Mouse (Mus musculus) CD4-positive, CD25-positive, alpha-beta regulatory T cell, adult 2 months (primary cell): Measurements from ENCODE around the gene Tex45.

Experiments used
- DNase-seq: peaks from one replicate; pipeline ENCODE4 v3.0.0-alpha.2; 2012; ENCODE audit warnings: low read depth, low spot score

The Tex45 gene

DNA sequence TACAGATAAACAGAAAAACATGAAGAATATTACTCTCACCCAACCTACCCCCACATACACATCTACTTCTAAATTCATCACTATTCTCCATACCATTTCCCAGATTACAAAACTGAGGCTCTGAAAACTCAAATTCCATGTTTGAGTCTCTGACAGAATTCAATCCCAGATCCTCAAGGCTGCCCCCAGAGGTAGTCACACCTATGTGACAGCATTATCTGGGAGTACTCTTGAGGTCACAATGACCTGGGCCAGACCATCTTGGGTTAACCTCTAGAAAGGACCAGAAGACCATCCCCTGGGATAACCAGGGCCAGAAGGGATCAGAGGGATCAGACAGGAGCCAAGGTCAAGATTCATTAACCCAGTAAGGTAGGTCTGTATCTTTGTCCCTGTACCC is at the start of gene Tex45:
TSS of gene Tex45 (plus strand) at position 301 of the 400 bp plus-strand sequence.
- no peak for DNase-seq

DNA sequence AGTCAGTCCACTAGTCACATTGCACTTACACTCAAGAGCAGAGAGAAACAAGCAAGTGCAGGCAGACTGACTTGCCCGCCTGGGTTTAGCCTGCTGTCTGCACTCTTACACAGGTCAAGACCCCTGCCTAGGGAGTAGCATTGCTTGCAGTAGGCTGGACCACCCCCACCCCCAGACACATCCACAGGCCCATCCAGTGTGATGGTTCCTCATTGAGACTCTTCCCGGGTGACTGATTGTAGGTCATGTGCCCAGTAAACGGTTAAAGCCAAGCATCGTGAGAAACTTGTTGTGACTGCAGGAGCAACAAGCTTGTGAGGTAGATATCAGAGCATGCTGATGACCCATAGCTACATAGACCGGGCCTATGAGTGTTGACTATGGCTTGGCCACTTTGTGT is 49.2 kb upstream of the Tex45 start:
- DNase-seq: no peak

DNA sequence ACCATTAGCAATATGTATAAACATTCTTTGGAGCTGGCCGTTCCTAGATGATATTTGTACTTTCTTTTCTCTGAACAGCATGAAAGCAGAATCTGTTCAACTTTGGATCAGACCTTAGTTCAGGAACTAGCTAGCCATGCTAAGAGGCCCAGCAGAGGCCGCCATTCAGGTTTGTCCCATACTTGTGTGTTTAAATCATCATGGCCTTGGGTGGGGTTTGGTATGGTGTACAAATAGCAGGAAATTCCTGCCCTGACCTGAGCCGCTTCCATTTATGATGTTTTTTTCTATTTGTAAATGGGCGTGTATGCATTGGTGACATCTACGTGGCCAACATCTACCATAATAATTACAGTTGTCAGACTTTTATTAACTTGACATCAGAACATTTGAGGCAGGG is 45.4 kb upstream of the Tex45 start:
- no peak for DNase-seq

DNA sequence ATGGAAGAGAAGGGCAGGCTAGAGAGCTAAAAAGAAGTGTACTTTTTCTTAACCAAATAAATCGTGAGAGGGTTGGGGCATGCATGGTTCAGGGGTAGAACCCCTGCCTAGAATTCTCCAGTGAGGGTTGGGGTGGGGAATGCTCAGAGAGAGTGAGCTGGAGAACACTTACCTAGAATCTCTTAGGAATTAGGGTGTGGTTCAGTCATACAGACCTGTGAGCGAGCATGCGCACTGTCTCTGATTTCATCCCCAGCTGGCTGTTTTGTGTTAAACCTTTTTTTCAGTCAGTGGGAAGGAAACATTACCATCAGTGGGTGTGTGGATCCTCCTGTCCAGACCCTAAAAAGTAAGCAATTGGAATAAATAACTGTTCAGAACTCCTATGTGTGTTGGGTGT is 44.5 kb upstream of the Tex45 start:
- DNase-seq: no peak

DNA sequence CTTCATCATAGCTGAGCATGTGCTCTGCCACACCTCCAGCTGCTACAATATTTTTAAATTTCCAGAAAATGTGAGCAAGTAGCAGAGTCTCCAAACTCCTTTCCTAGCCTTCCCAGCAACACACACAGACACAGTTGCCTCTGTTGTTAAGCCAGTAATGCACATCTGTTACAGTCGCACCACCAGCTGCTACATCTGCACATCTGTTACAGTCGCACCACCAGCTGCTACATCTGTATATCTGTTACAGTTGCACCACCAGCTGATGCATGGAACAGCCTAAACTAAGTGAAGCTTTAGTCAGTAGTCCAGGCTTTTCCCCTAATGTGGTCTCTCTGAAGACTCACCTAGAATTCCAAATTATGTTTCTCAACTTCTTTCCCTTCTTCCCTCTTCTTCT is 42.2 kb upstream of the Tex45 start:
- no peak for DNase-seq

DNA sequence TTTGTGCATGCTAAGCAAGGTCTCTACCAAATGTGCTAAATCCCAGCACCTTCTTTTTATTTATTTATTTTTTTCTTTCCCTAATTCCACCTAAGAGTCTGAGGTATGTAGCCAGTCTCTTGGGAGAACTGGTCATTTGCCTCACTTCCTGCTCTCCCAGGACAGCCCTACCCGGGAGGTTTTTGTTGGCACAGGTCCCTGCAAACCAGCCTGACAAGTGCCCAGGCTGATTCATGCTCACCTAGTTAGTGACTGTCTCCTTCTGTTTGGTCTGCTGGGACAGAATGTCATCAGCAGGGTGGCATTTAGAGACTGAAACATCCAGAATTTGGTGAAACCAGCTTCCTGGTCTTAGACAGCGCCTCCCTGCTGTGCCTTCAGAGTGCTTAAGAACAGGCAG is 40.7 kb upstream of the Tex45 start:
- DNase-seq: no peak

DNA sequence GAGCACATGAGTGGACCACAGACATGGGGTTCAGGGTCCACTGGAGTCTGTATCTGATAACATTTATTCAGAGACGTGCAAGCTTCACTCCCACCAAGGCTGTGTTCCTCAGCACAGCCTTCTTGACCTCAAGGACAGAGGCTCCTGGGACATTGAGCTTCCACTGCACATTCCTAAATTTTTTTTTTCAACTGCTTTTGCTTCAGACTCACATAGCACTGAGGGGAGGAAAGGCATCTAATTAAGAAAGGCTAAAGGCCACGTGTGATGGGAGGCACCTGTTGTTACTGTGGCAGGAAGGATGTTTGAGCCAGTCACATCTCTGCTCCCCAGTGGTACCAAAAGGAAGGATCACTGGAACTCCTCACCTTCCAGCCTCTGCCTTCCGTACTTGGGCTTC is 39.5 kb upstream of the Tex45 start:
- no peak for DNase-seq

DNA sequence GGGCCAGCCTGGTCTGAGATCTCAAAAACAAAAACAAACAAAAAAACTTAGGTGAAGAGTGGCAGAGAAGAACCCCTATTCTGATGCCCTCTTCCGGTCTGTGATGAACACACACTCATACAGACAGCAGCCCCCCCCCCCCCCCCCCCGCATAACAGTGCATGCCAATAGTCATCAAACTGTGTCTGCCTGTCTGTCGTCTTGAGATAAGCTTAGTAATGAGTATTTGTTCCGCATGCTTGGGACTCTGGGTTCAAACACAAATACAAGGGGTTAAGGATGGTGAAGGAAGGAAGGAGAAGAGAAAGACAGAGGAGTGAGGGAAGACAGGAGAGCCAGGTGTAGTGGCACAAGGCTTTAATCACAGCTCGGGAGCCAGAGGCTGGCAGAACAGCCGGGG is 34.2 kb upstream of the Tex45 start:
- no peak for DNase-seq

DNA sequence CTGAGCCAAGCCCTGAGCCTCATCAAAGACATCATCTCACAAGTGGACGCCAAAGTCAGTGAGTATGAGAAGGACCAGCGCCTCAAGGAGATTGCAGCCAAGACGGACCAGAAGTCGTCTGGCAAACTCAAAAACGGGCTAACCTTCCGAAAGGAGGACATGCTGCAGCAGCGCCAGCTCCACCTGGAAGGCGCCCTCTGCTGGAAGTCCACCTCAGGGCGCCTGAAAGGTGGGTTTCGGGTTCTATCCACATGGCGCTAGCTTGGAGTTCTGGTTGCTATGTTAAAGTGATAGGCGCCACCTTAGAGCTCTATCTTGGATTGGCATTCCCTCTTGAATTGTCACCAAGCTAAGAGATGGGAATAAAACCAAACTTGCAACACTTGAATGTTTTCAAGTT is 31.2 kb upstream of the Tex45 start:
- DNase-seq: peak; percentile 49

DNA sequence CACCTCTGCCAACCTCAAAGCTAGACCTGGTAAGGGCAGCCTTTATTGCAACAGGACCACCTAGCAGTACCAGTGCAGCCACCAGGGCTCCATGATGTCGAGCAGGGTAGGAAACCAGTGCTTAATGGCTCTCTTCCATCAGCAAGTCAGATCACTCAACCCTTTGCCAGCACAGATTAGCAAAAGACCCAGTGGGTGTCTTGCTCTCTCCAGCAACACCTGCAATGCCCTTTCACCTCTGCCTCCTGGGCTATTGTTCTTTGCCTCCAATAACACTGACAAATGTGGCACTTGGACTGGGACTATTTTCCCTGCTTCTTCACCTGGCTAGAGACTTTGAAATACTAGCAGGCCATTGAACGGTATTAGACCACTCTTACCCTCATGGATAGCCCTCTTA is 21.4 kb upstream of the Tex45 start:
- DNase-seq: no peak

DNA sequence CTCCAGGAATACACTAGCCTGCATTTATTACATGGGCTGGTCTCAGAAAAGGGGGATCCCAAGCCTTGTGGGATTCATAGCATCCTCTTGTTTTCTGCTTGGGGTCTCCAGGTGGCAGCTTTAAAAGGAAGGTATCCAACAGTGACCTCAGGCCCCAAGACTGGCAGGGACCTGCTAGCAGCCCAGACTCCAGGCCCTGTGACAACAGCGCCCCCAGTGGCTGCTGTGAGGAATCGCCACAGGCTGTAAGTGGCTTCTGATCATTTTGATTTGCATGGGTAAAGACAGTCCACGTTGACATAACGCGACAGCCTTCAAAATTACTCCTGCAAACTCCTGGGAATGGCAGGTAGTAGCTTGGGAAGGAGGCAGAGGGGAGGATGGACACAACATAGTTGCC is 20.0 kb upstream of the Tex45 start:
- peak; percentile 75 for DNase-seq

DNA sequence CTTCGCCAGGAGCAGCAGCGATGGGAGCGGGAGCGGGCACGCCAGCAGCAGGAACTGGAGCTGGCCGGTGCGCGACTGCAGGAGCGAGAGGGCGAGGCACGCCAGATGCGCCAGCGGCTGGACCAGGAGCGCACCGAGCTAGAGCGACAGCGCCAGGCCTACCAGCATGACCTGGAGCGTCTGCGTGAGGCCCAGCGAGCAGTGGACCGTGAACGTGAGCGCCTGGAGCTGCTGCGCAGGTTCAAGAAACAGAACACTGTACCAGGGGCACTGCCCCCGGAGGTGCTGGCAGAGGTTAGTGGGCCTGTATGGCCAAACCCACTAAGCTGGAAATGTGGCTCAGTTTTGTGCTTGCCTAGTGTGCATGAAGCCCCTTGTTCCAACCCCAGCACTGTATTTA is 18.7 kb upstream of the Tex45 start:
- DNase-seq: no peak

DNA sequence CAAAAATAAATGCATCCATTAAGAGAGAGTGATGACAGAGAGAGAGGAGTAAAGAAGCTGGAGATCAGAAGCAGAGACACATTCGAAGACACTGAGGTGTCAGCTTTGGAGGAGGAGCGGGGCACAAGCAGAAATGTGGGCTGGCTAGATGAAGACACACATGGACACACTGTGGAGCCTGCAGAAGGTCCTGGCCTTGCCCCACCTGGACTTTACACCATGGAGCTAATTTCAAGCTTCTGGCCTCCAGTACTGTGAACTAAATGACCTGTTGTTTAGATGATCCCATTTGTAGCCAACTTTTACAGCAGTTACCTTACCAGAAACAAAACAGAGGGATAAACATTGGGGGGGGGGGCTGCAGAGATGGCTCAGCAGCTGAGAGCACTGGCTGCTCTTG is 7.4 kb upstream of the Tex45 start:
- no peak for DNase-seq

DNA sequence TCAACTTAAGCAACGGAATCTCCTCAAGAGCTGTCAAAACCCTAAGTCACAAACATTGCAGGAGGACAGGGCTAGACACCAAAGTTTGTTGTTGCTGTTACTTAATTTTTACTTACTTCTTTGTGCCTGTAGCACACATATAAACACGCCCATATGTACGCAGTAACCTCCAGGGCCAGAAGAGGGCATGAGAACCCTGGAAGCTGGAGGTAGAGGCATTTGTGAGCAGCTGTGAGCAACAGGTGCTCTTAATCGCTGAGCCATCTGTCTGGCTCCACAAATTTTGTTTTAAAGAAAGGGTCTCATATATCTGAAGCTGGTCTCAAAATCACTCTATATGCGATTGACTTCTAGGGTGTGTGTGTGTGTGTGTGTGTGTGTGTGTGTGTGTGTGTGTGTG is 6.4 kb upstream of the Tex45 start:
- peak; percentile 67 for DNase-seq

DNA sequence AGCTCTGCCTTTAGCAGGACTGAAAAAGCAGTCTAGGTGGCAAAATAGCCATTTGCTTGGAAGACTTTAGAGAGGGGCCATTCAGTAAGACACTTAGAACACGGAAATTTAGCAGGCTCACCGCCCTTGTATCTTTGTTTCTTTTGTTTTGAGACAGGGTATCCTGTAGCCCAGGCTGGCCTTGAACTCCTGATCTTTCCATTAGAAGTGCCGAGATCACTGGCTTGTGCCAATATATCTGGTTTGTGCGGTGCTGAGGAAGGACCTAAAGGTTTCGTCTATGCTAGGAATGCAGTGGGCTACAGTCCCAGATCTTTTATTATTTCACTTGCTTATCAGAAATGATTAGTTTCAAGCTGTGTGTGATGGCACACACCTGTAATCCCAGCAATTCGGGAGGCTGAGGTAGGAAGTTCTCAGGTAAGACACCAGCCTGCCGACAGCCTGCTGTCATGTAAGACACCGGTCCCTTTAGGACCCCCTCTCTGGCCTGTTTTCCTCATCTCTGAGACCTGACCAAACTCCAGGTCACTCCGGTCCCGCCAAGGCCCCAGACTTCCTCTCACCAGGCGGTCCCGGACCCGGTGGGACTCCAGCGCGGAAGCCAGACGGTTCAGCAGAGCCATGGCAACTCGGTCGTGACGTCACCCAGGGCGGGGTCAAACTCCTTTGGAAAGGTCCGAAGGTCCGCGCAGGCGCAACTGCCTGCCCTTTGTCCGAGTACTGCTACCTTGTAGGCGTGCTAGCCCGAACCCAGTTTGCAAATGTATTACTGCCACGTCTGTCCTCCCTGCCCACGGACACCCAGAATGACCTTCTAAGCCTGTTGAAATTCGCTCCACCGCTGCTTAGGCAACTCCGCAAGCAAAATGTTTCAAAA is 3.4 kb upstream of the Tex45 start, which contains the start of gene Pex11g:
TSS of gene Pex11g (minus strand) at position 675 of the 880 bp plus-strand sequence.
- peak; percentile 88 for DNase-seq

DNA sequence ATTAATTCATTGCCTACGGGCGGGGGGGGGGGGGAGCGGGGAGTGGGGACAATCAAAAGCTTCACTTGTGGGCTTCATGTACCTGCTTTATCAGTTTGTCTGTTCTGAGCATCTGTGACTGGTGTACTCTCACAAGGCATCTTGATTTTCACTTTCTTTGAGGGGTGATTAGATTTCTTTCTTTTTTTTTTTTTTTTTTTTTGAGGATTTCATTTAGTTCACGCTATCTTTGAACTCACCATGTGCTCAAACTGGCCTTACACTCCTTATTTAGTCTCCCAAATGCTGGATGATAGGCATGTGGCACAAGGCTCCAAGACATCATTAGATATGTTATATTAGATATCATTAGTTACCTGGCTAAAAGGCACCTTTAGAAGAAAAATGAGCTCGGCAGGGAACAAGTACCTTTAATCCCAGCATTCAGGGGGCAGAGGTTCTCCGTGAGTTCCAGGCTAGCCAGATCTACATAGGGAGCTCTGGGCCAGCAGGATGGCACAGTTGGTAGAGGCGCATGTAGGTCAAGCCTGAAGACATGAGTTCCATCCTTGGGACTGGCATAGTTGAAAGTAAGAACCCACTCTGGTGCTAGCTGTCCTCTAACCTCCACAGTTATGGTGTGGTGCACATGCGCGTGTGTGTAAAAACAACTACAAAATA is 2.6 kb upstream of the Tex45 start:
- no peak for DNase-seq

DNA sequence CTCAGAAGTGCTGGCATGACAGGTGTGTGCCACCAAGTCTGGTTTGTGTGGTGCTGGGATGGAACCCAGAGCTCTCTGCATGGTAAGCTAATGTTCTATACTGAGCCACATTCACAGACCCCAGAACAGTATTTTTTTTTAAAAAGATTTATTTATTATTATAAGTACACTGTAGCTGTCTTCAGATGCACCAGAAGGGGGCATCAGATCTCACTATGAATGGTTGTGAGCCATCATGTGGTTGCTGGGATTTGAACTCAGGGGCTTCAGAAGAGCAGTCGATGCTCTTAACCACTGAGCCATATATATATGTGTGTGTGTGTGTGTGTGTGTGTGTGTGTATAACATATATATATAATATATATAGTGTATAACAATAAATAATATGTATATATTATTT is 1.8 kb upstream of the Tex45 start:
- DNase-seq: peak; percentile 43

DNA sequence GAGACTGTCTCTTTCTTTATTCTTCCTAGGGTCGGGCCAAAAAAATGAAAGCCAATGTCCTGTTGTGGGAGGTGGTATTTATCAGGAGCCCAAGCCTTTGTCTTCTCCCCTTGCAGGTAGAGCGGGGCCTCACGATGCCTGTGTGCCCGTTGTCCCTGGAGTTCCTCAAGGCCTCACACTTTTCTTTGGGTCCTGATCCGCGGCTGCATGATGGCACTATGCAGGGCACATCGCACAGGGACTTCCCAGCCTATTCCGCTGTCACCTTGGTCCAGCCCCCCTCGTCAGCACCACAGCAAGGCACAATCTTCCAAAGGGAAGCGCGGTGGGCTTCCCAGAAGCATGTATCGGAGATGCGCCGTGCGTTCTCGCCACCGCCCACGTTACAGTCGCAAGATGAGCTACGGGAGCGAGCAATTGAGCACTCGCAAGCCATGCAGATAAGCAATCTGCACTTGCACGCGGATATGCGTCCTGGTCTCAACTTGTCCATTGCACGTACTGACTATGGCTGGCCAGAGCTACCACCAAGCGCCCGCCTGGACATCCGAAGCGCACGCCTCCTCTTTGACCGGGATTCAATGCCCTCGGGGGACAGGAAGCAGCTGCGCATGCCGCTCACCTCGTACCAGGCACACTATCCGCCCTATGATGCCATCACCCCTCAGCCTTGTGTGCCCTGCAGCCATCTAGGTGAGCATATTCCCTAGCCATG is 5.2 kb downstream of the Tex45 start:
- DNase-seq: no peak

DNA sequence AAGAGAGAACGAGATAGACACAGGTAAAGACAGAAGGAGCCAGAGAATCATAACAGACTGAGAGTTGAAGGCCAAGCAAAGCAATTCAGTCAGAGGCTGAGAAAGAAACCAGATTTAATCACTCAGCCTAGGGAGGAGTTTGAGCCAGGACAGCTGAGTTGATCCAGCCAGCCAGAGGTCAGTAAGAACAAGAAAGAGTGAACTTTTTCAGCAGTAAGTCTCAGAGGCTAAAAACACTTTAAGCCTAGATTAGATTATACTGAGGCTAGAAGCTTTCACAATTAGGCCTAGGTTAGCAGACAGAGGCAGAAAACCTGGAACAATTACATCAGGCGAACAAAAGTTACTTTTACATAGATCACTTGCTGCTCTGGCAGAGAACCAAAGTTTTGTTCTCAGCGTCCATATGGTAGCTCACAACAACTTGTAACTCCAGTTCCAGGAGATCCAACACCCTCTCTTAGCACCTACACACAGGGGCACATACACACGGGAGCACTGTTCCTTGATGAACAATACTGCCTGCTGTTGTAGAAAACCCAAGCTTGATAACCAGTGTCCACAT is 9.6 kb downstream of the Tex45 start:
- no peak for DNase-seq

DNA sequence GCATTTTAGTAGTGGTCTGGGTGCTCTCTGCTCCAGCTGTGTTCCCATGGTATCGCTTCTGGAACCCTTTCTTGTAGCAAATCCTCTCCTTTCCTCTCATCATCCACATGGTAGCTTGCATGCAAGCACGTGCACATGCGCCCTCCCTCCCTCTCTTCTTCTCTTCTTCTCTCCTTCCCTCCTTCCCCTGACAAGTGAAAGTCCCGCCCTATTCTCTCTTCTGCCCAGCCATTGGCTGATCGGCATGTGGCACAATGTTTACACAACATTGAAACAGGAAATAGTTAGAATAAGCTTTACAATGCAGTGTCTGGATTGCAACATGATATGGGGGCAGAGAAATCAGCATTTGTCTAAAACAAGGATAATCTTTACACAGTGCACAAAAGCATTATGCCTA is 10.9 kb downstream of the Tex45 start:
- no peak for DNase-seq

DNA sequence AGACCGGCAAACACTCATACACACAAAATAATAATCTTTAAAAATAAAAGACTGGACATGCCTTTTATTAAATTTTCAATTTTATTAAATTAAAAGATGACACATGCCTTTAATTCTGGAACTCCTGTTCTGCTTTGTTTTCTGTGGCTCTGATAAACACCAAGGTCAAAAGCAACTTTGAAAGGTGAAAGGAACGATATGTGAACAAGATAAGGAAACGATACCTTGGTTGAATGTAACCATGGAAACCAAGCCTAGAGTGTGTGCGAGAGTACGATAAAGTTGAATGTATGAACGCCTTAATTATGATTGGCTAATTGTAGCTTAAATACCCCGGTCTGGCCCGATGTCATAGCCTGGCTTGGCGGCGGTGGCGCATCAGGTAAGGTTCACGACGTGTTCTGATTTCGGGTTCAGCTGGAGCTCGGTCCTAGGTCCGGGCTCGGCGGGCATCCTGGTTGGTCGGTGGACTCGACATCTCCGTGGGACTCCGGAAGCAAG is 11.6 kb downstream of the Tex45 start:
- no peak for DNase-seq

DNA sequence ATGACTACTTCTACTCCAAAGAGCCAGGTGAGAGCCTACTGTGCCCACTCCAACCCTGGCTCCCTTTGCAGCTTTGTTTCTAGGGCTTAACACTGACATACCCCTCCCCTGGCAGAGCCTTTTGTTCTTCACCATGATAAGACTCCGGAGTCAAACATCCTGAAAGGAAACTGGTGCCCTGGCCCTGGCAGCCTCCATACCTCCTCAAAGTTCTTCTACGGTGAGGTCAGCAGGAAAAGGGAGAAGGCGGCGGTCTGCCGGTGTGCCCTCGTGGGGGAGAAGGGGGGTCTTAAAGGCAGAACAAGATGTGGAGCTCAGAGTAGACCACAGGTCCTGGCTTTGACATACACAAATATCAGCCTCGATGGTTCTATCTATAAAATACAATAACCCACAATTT is 12.9 kb downstream of the Tex45 start:
- no peak for DNase-seq
